Mouse (Mus musculus): ENCODE measurements around the gene Pigk. TPM values are rescaled to one million over a fixed set of nuclear protein-coding genes. Genes with fewer than 3 reads are reported as not detected.

Gene Pigk
- polyA plus RNA-seq, 1 experiment, result 0.65 TPM

DNA sequence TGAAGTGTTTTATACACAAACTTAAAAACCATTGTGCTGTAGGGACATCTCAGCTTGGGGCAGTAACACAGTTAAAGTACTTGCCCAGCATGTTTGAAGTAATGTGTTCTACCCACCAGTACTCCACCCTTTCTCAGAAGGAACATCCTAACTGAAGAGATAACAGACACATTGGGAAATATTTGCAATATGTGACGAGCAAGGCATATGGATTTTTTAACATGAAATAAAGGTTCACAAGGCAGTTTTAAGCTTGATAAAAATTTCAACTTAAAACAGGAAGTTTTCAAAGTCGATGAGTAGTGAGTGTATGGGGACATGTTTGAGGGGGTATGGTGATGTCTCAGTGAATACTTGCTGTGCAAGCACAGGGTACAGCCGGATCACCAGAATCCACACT lies 222.4 kb downstream of the Pigk start:
- Histone ChIP-seq H3K4me3 (replicated peaks) (no peak overlapping the region), H3K4me1 (ENCODE audit: control insufficient read depth) (no peaks in the 10 kb centered on the region; the same call in 1 of the 2 replicates), H3K9me3 (ENCODE audit: control insufficient read depth, low read length) (no peaks in the 10 kb centered on the region), H3K27me3 (ENCODE audit: control insufficient read depth) (no peaks in the 10 kb centered on the region), H3K36me3 (ENCODE audit: control insufficient read depth) (no peaks in the 10 kb centered on the region)
- TF ChIP-seq TAL1 (IDR thresholded peaks at IDR 0.05; ENCODE audit: low read length) (no peak), GATA1 (IDR thresholded peaks at IDR 0.05; ENCODE audit: low read length) (no peak)

DNA sequence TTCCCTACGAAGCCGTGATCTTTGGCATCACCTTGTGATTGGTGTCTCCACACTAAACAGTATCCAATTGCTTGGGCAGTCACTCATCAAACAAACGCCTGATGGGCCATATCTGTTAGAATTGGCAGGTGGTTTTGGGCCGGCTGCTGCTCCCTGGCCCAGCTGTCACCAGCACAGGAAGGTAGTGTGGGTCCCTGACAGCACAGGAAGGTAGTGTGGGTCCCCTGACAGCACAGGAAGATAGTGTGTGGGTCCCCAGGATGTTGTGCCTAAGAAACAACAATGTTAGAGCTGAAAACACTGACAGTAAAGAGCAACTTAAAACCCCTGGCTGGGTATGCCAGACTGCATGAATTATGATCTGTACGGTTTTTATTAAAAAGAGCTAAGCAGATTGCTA lies 227.8 kb downstream of the Pigk start:
- Histone ChIP-seq H3K4me3 (replicated peaks) (no peak overlapping the region), H3K9me3 (ENCODE audit: control insufficient read depth, low read length) (no peaks in the 10 kb centered on the region)

DNA sequence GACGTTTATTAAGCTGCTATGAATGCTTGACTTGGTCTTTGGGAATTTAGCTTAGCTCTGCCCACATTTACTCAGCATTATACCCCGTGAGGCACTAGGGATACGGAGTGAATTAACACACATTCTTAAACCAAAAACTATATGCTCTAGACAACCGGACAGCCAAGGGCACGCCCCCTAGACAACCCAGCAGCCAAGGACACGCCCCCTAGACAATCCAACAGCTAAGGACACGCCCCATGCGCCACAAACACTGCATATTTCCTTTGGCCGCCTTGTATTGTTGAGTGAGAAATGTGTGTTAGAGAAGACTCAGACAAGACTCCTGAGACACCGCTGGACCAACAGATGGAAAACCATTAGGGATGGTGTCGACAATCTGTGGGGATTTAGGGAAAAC lies 229.1 kb downstream of the Pigk start:
- no peak for TF ChIP-seq TAL1 (IDR thresholded peaks at IDR 0.05; ENCODE audit: low read length)
- TF ChIP-seq GATA1 (IDR thresholded peaks at IDR 0.05; ENCODE audit: low read length), result no peak
- peaks cover 6% of the 10 kb centered on the region for H3K4me1 ChIP-seq (ENCODE audit: control insufficient read depth)
- H3K27me3 ChIP-seq (ENCODE audit: control insufficient read depth), result no peaks in the 10 kb centered on the region
- H3K4me3 ChIP-seq (replicated peaks), result no peak overlapping the region
- H3K9me3 ChIP-seq (ENCODE audit: control insufficient read depth, low read length), result no peaks in the 10 kb centered on the region
- no peaks in the 10 kb centered on the region for H3K36me3 ChIP-seq (ENCODE audit: control insufficient read depth)

More for the DNA sequence above, 227.8 kb downstream of the Pigk start:
- Histone ChIP-seq H3K27me3 (ENCODE audit: control insufficient read depth) (no peaks in the 10 kb centered on the region), H3K4me1 (ENCODE audit: control insufficient read depth) (peaks cover 6% of the 10 kb centered on the region), H3K36me3 (ENCODE audit: control insufficient read depth) (no peaks in the 10 kb centered on the region)
- TF ChIP-seq GATA1 (IDR thresholded peaks at IDR 0.05; ENCODE audit: low read length), result no peak

DNA sequence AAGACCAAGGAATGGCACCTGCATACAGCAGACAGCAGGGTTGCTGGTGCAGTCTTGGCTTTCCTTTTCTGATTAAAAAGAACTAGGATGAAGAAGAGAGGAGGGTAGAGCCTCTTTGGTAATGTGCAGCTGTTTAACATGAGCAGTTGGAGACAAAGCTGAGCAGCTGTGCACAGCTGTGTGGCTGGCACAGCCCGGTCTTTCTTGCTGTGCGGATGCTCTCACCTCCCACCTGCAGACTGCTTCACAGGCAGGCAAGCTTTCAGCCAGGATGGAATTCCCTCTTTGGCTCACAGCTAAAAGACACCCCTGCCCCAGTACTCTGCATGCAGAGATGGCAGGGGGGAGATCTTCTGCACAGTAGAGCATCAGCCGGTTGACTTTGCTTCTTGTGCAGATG lies 230.9 kb downstream of the Pigk start:
- no peaks in the 10 kb centered on the region for H3K36me3 ChIP-seq (ENCODE audit: control insufficient read depth)
- no peak overlapping the region for H3K4me3 ChIP-seq (replicated peaks)
- no peaks in the 10 kb centered on the region for H3K9me3 ChIP-seq (ENCODE audit: control insufficient read depth, low read length)
- no peak for TF ChIP-seq GATA1 (IDR thresholded peaks at IDR 0.05; ENCODE audit: low read length)
- no peak for TF ChIP-seq TAL1 (IDR thresholded peaks at IDR 0.05; ENCODE audit: low read length)
- peaks cover 20% of the 10 kb centered on the region for H3K4me1 ChIP-seq (ENCODE audit: control insufficient read depth)
- H3K27me3 ChIP-seq (ENCODE audit: control insufficient read depth), result no peaks in the 10 kb centered on the region

DNA sequence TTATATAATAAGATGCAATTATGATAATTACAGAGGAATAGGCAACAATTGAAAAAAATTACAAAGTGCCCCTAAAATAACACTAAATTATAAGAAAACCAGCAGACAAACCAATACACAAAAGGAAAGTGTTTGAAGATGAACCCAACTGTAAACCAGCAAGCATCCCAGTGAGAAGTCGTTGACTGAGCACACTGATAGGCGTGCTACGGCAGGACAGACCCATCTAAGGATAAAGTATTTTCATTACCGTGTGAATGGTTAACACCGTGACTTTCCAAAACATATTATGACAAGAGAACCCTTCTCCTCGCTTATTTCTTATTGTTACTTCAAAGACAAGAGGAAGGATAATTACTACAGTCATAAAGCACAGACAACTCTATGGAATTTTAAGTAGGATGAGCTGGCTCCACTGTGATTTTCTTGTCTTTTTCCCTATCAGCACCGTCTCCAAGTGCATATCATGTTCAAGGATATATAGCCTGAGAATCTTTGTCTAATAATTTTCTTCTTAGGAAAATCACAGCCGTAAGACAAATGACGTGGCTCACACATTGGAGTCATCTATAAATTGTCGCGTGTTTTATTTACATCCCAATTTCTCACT lies 233.2 kb downstream of the Pigk start:
- Histone ChIP-seq H3K4me1 (ENCODE audit: control insufficient read depth) (peaks cover 27% of the 10 kb centered on the region), H3K9me3 (ENCODE audit: control insufficient read depth, low read length) (no peaks in the 10 kb centered on the region), H3K4me3 (replicated peaks) (no peak overlapping the region), H3K27me3 (ENCODE audit: control insufficient read depth) (no peaks in the 10 kb centered on the region), H3K36me3 (ENCODE audit: control insufficient read depth) (no peaks in the 10 kb centered on the region)
- TF ChIP-seq GATA1 (IDR thresholded peaks at IDR 0.05; ENCODE audit: low read length), result no peak
- TF ChIP-seq TAL1 (IDR thresholded peaks at IDR 0.05; ENCODE audit: low read length), result no peak

DNA sequence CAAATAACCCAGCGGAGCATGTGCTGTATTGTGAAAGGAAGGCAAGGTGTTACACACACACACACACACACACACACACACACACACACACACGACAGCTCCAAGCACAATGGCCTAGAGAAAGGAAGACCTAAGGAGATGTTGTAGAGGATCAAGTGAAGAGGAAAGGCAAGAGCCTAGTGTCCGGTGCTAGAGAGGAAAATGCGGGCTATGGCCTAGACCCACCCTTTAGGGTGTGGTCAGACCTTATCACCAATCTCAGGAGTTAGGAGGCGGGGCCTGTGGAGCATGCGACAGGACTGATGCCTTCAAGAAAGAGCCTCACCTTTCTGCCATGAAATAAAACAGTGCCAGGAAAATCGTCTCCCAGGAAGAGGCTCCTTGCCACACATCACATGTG lies 234.7 kb downstream of the Pigk start:
- Histone ChIP-seq H3K9me3 (ENCODE audit: control insufficient read depth, low read length) (no peaks in the 10 kb centered on the region), H3K27me3 (ENCODE audit: control insufficient read depth) (no peaks in the 10 kb centered on the region), H3K36me3 (ENCODE audit: control insufficient read depth) (no peaks in the 10 kb centered on the region), H3K4me3 (replicated peaks) (no peak overlapping the region), H3K4me1 (ENCODE audit: control insufficient read depth) (peaks cover 21% of the 10 kb centered on the region)
- TF ChIP-seq GATA1 (IDR thresholded peaks at IDR 0.05; ENCODE audit: low read length) (no peak), TAL1 (IDR thresholded peaks at IDR 0.05; ENCODE audit: low read length) (no peak)

DNA sequence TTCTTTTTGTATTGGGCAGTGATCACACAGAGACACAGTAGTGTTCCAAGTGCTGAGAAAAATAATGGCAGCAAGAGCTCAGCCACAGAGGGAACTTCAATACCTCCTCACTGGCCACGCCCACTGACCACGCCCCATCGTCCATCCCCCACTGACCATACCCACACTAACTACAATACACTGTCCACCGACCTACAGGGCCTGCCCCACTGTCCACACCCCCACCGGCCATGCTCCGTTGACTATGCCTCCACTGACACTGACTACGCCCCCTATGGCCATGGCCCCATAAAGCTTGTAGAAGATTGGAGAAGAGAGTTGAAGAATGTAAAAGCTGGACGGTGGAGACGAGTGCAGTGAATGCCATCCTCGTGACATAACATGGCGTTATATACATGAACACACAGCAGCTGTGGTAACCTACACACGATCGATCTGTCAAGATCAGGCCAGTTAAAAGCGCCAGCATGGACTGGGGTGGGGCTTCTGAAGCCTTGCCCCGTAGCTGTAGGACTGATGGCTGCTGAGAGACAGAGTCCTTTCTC lies 235.4 kb downstream of the Pigk start:
- no peaks in the 10 kb centered on the region for H3K27me3 ChIP-seq (ENCODE audit: control insufficient read depth)
- no peaks in the 10 kb centered on the region for H3K36me3 ChIP-seq (ENCODE audit: control insufficient read depth)
- TF ChIP-seq GATA1 (IDR thresholded peaks at IDR 0.05; ENCODE audit: low read length), result no peak
- no peak for TF ChIP-seq TAL1 (IDR thresholded peaks at IDR 0.05; ENCODE audit: low read length)
- no peak overlapping the region for H3K4me3 ChIP-seq (replicated peaks)
- H3K9me3 ChIP-seq (ENCODE audit: control insufficient read depth, low read length), result no peaks in the 10 kb centered on the region
- peaks cover 21% of the 10 kb centered on the region for H3K4me1 ChIP-seq (ENCODE audit: control insufficient read depth)

DNA sequence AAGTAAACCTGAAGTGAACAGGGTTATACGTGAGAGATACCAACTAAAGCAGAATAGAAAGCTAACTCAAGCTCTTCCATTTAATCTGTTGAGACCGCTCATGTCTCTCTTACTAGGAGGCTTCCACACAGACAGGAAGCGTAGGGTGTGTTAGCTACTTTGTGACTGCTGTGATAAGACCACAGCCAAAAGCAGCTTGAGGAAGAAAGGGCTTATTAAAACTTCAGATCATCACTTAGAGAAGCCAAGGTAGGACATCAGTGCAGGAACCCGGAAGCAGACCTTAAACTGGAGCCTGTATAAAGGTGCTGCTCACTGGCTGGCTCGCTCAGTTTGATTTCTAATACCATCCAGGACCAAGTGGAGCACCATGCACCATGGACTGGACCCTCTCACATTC lies 236.4 kb downstream of the Pigk start:
- H3K9me3 ChIP-seq (ENCODE audit: control insufficient read depth, low read length), result no peaks in the 10 kb centered on the region
- no peaks in the 10 kb centered on the region for H3K27me3 ChIP-seq (ENCODE audit: control insufficient read depth)
- peaks cover 21% of the 10 kb centered on the region for H3K4me1 ChIP-seq (ENCODE audit: control insufficient read depth)
- TF ChIP-seq TAL1 (IDR thresholded peaks at IDR 0.05; ENCODE audit: low read length) (no peak), GATA1 (IDR thresholded peaks at IDR 0.05; ENCODE audit: low read length) (no peak)
- H3K36me3 ChIP-seq (ENCODE audit: control insufficient read depth), result no peaks in the 10 kb centered on the region
- no peak overlapping the region for H3K4me3 ChIP-seq (replicated peaks)

DNA sequence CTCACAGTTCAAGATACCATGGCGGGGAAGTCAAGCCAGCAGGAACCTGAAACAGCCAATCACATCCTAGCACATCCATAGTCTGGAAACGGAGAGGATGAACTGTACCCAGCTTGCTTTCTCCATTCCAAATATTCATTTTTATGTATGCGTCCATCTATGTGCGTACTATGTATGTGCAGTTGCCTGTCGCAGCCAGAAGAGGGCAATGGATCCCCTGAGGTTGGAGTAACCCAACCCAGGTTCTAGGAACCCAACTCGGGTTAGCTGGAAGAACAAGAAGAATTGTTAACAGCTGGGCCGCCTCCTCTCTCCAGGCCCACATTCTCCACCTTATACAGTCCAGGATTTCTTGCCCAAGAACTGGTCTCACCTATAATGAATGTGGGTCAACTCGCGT lies 237.0 kb downstream of the Pigk start:
- Histone ChIP-seq H3K9me3 (ENCODE audit: control insufficient read depth, low read length) (no peaks in the 10 kb centered on the region), H3K36me3 (ENCODE audit: control insufficient read depth) (no peaks in the 10 kb centered on the region), H3K27me3 (ENCODE audit: control insufficient read depth) (no peaks in the 10 kb centered on the region), H3K4me3 (replicated peaks) (no peak overlapping the region), H3K4me1 (ENCODE audit: control insufficient read depth) (peaks cover 21% of the 10 kb centered on the region)
- TF ChIP-seq GATA1 (IDR thresholded peaks at IDR 0.05; ENCODE audit: low read length) (no peak), TAL1 (IDR thresholded peaks at IDR 0.05; ENCODE audit: low read length) (no peak)

Measured in erythroblast, embryonic 14.5 days (primary cell).